Comparison of ENCODE assay signal across 8 mouse cellular contexts in genomic region chr17:70989991-70990390, GRCm38 (mm10). TPM values are rescaled to one million over a fixed set of nuclear protein-coding genes. Genes with fewer than 3 reads are reported as not detected.
DNase-seq lines count a peak whose midpoint lies in the region; ATAC-seq lines count a peak whose summit lies in the region.

No protein-coding gene starts in this region.

- H3K27me3 ChIP-seq in splenic B cell, adult 2 months (ENCODE audit: control insufficient read depth, insufficient read depth, low read length, poor library complexity, severe bottlenecking), result no peaks in the 10 kb centered on the region

- ATAC-seq in inflammation-experienced regulatory T-cells, adult 6 months, result peak; percentile 15

- peaks cover 6% of the 10 kb centered on the region for H3K36me3 ChIP-seq in splenic B cell, adult 2 months (ENCODE audit: control insufficient read depth, insufficient read depth, low read length, poor library complexity, severe bottlenecking)

- DNase-seq in gastrocnemius, postnatal 10 days, result peak; percentile 25
- no peak for DNase-seq in gastrocnemius, postnatal 4 days (ENCODE audit: low spot score in 2 of 2)
- peak; percentile 74 to 78 for DNase-seq in B cell, adult 2 months
- peak; percentile 50 for DNase-seq in embryo, embryonic 10.5 days (ENCODE audit: low spot score)
- DNase-seq in lung, postnatal 14 days, result peak; percentile 40
- DNase-seq in splenic B cell, adult 2 months (ENCODE audit: low read depth, low spot score), result peak; percentile 79
- no peak for DNase-seq in cerebellum, postnatal 10 days

RNA-seq across cellular contexts. Expression of gene Myom1, which starts 12.4 kb away (rescaled TPM):
- total RNA-seq in gastrocnemius, postnatal 10 days (2021), result 1,000 to 10,000 TPM; 1,013 to 1,104 TPM
- 100 to 1,000 TPM; 917 to 927 TPM for total RNA-seq in gastrocnemius, postnatal 4 days (2021)
- polyA plus RNA-seq in inflammation-experienced regulatory T-cells, adult 6 months (2017; shearing (Covaris generic)), result under 1 TPM in 1 of 3 experiments, not detected in 2; 0.34 TPM

RNA-seq across cellular contexts. Expression of gene Myl12a, which starts 12.7 kb away (rescaled TPM):
- 100 to 1,000 TPM; 650 to 696 TPM for total RNA-seq in gastrocnemius, postnatal 10 days (2021)
- 100 to 1,000 TPM; 712 to 757 TPM for total RNA-seq in gastrocnemius, postnatal 4 days (2021)
- 100 to 1,000 TPM; 630 to 948 (median 795) TPM for polyA plus RNA-seq in inflammation-experienced regulatory T-cells, adult 6 months (2017; shearing (Covaris generic))

Comparison
In these comparisons a context has a peak if more than half of its experiments do, and no peak if none do; other contexts are left out.
1. DNase-seq: peak in gastrocnemius, postnatal 10 days (single experiment), B cell, adult 2 months (2 of 2), embryo, embryonic 10.5 days (single experiment), lung, postnatal 14 days (single experiment) and splenic B cell, adult 2 months (single experiment); none in gastrocnemius, postnatal 4 days (0 of 2) and cerebellum, postnatal 10 days (0 of 2).